Mouse (Mus musculus): ENCODE measurements at regions not wholly inside any gene's neighbourhood (a gene's known extent, or its start where the extent isn't known, plus 50 kb on each side); places are given as distances from the start of the nearest gene placed in this dataset.
A peak's percentile ranks its signal among the peaks of the same experiment; 100 is the strongest.

GRCm38 (mm10) chr6:100923070-100923469 lies 89.6 kb downstream of the Ppp4r2 start:
- Histone ChIP-seq H3K4me1 (no peaks in the 10 kb centered on the region), H3K4me3 (no peak overlapping the region), H3K9me3 (no peaks in the 10 kb centered on the region), H3K36me3 (replicated peaks) (no peaks in the 10 kb centered on the region), H3K27me3 (replicated peaks; ENCODE audit: low read depth, poor library complexity, severe bottlenecking) (no peaks in the 10 kb centered on the region), H3K27ac (replicated peaks) (no peak overlapping the region)
- WGBS = 75% methylated on average over 7 of the region's 7 CpGs
- DNase-seq (ENCODE audit: low spot score) = no peak

GRCm38 (mm10) chr6:100923686-100924085 lies 90.3 kb downstream of the Ppp4r2 start:
- H3K4me1 ChIP-seq = no peaks in the 10 kb centered on the region
- H3K4me3 ChIP-seq = no peak overlapping the region
- H3K9me3 ChIP-seq = no peaks in the 10 kb centered on the region
- no peaks in the 10 kb centered on the region for H3K36me3 ChIP-seq (replicated peaks)
- no peaks in the 10 kb centered on the region for H3K27me3 ChIP-seq (replicated peaks; ENCODE audit: low read depth, poor library complexity, severe bottlenecking)
- no peak for DNase-seq (ENCODE audit: low spot score)
- WGBS = 70% methylated on average over 4 of the region's 4 CpGs
- no peak overlapping the region for H3K27ac ChIP-seq (replicated peaks)

GRCm38 (mm10) chr6:100928791-100929758 lies 95.7 kb downstream of the Ppp4r2 start:
- Histone ChIP-seq H3K4me1 (peaks cover 21% of the 10 kb centered on the region), H3K27ac (replicated peaks) (0 out of 2 replicates have a peak overlapping the region, but pooled peaks have one; percentile 12), H3K9me3 (no peaks in the 10 kb centered on the region), H3K27me3 (replicated peaks; ENCODE audit: low read depth, poor library complexity, severe bottlenecking) (no peaks in the 10 kb centered on the region), H3K36me3 (replicated peaks) (no peaks in the 10 kb centered on the region), H3K4me3 (no peak overlapping the region)
- WGBS = 80% methylated on average over 16 of the region's 16 CpGs
- DNase-seq (ENCODE audit: low spot score) = no peak

- DNase-seq (ENCODE audit: low spot score) = peak; percentile 40
- H3K27ac ChIP-seq (replicated peaks) = peak overlapping the region; percentile 12; the same call in 1 of the 2 replicates
- H3K27me3 ChIP-seq (replicated peaks; ENCODE audit: low read depth, poor library complexity, severe bottlenecking) = no peaks in the 10 kb centered on the region
- no peaks in the 10 kb centered on the region for H3K9me3 ChIP-seq
- H3K4me1 ChIP-seq = peaks cover 21% of the 10 kb centered on the region
- WGBS = 48% methylated on average over 10 of the region's 10 CpGs
- H3K4me3 ChIP-seq = no peak overlapping the region
- H3K36me3 ChIP-seq (replicated peaks) = no peaks in the 10 kb centered on the region
Observed at GRCm38 (mm10) chr6:100929759-100930358, 96.4 kb downstream of the Ppp4r2 start.

- Histone ChIP-seq H3K27me3 (replicated peaks; ENCODE audit: low read depth, poor library complexity, severe bottlenecking) (no peaks in the 10 kb centered on the region), H3K9me3 (no peaks in the 10 kb centered on the region), H3K36me3 (replicated peaks) (no peaks in the 10 kb centered on the region), H3K4me3 (no peak overlapping the region), H3K4me1 (peaks cover 21% of the 10 kb centered on the region), H3K27ac (replicated peaks) (peak overlapping the region; percentile 2; the same call in 1 of the 2 replicates)
- no peak for DNase-seq (ENCODE audit: low spot score)
- 81% methylated on average over 6 of the region's 6 CpGs for WGBS
Observed at GRCm38 (mm10) chr6:100930706-100931105, 97.3 kb downstream of the Ppp4r2 start.

DNA sequence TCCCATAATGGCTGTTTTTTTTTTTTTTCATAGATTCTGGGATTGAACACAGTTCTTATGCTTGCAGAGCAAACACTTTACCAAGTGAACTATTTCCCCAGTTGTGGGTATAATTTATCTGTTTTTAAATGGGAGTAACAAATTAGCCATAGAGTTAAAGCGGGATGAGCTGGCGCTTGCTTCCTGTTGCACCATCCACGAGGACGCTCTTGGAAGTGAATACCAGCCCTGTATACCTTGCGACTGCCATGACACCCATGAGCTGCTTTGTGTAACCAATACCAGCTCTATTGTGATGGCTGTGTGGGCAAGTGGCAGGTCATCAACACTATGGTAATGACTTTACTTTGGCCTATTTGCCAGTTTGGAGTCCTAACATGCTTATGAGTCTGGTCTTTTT lies 101.0 kb downstream of the Ppp4r2 start:
- 93% methylated on average over 5 of the region's 5 CpGs for WGBS
- Histone ChIP-seq H3K36me3 (replicated peaks) (no peaks in the 10 kb centered on the region), H3K4me3 (no peak overlapping the region), H3K9me3 (no peaks in the 10 kb centered on the region), H3K27me3 (replicated peaks; ENCODE audit: low read depth, poor library complexity, severe bottlenecking) (no peaks in the 10 kb centered on the region), H3K4me1 (peaks cover 16% of the 10 kb centered on the region), H3K27ac (replicated peaks) (no peak overlapping the region)
- no peak for DNase-seq (ENCODE audit: low spot score)

GRCm38 (mm10) chr6:100937802-100938201 lies 104.4 kb downstream of the Ppp4r2 start:
- WGBS = 88% methylated on average over 1 of the region's 1 CpGs
- Histone ChIP-seq H3K4me1 (no peaks in the 10 kb centered on the region), H3K4me3 (no peak overlapping the region)

DNA sequence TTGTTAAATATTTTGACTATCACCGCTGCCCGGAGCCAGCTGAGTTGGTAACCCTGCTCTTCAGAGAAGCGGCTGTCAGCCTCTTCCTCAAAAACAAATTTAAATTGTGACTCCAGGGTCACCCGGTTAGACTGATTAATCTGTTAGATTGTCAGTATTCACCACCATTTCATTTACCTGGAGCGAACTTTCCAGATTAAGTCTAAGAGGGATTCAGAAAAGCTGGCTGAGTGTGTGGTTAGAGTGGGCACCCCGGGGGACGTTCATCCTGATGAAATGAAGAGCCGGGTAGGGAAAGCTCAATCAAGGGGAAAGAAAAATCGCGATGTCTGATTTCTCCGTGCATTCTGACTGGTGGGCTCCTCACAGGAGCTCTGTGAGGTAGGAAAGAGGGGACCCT lies 105.0 kb downstream of the Ppp4r2 start:
- Histone ChIP-seq H3K27ac (replicated peaks) (no peak overlapping the region), H3K36me3 (replicated peaks) (no peaks in the 10 kb centered on the region), H3K4me3 (no peak overlapping the region), H3K4me1 (no peaks in the 10 kb centered on the region), H3K27me3 (replicated peaks; ENCODE audit: low read depth, poor library complexity, severe bottlenecking) (no peaks in the 10 kb centered on the region; the same call in 1 of the 2 replicates), H3K9me3 (no peaks in the 10 kb centered on the region)
- WGBS = 81% methylated on average over 11 of the region's 11 CpGs
- DNase-seq (ENCODE audit: low spot score) = no peak

More at GRCm38 (mm10) chr6:100937802-100938201, 104.4 kb downstream of the Ppp4r2 start:
- H3K27ac ChIP-seq (replicated peaks) = no peak overlapping the region
- DNase-seq (ENCODE audit: low spot score) = no peak
- no peaks in the 10 kb centered on the region for H3K36me3 ChIP-seq (replicated peaks)
- no peaks in the 10 kb centered on the region for H3K9me3 ChIP-seq
- no peaks in the 10 kb centered on the region; the same call in 1 of the 2 replicates for H3K27me3 ChIP-seq (replicated peaks; ENCODE audit: low read depth, poor library complexity, severe bottlenecking)

GRCm38 (mm10) chr6:100939042-100939441 lies 105.6 kb downstream of the Ppp4r2 start:
- 78% methylated on average over 12 of the region's 12 CpGs for WGBS
- H3K27me3 ChIP-seq (replicated peaks; ENCODE audit: low read depth, poor library complexity, severe bottlenecking) = no peaks in the 10 kb centered on the region; the same call in 1 of the 2 replicates

GRCm38 (mm10) chr6:100939766-100940165 lies 106.3 kb downstream of the Ppp4r2 start:
- no peak for DNase-seq (ENCODE audit: low spot score)
- no peaks in the 10 kb centered on the region for H3K36me3 ChIP-seq (replicated peaks)
- no peaks in the 10 kb centered on the region; the same call in 1 of the 2 replicates for H3K27me3 ChIP-seq (replicated peaks; ENCODE audit: low read depth, poor library complexity, severe bottlenecking)
- no peak overlapping the region for H3K27ac ChIP-seq (replicated peaks)
- no peaks in the 10 kb centered on the region for H3K4me1 ChIP-seq
- H3K9me3 ChIP-seq = no peaks in the 10 kb centered on the region
- 83% methylated on average over 5 of the region's 5 CpGs for WGBS
- no peak overlapping the region for H3K4me3 ChIP-seq

More at GRCm38 (mm10) chr6:100939042-100939441, 105.6 kb downstream of the Ppp4r2 start:
- no peaks in the 10 kb centered on the region for H3K36me3 ChIP-seq (replicated peaks)
- H3K4me1 ChIP-seq = no peaks in the 10 kb centered on the region
- H3K9me3 ChIP-seq = no peaks in the 10 kb centered on the region
- no peak overlapping the region for H3K27ac ChIP-seq (replicated peaks)
- no peak overlapping the region for H3K4me3 ChIP-seq
- DNase-seq (ENCODE audit: low spot score) = no peak

DNA sequence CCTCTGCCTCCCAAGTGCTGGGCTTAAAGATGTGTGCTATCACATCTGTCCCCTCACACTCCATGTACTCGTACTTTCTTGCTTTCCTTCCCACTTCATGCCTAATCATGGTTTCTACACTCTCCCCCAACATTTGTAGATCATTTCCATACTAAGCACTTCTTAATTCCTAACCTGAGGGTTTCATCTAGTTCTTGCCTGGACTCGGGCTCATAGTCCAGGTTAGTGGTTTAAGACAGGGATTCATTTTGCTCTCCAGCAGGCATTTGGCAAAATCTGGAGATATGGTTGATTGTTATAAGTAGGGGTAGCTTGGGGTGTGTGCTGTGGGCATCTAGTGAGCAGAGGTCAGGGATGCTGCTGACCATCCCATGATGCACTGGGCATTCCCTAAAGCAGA lies 108.3 kb downstream of the Ppp4r2 start:
- DNase-seq (ENCODE audit: low spot score) = no peak
- WGBS = 85% methylated on average over 2 of the region's 2 CpGs
- no peak overlapping the region for H3K4me3 ChIP-seq

DNA sequence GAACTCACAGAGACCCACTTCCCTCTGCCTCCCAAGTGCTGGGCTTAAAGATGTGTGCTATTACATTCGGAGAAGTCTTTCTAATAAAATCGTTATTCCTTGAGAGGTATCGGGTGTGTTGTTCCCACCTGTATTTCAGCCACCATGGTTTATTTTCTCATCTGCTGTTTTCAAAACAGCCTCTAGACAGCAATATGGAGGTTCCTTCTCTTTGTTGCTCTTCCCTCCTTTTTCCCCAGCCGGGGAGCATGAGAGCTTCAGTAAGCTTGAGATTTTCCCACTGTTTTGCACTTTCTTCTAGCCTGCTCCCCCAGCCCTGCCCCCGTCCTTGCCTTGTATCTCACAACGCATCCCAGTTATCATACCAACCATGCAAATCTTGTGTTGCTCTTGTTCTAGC lies 109.5 kb downstream of the Ppp4r2 start:
- DNase-seq (ENCODE audit: low spot score) = no peak
- Histone ChIP-seq H3K9me3 (no peaks in the 10 kb centered on the region), H3K36me3 (replicated peaks) (no peaks in the 10 kb centered on the region), H3K27ac (replicated peaks) (no peak overlapping the region), H3K4me1 (peaks cover 9% of the 10 kb centered on the region), H3K4me3 (no peak overlapping the region), H3K27me3 (replicated peaks; ENCODE audit: low read depth, poor library complexity, severe bottlenecking) (no peaks in the 10 kb centered on the region; the same call in 1 of the 2 replicates)
- WGBS = 88% methylated on average over 6 of the region's 6 CpGs

More for the DNA sequence above, 108.3 kb downstream of the Ppp4r2 start:
- Histone ChIP-seq H3K27ac (replicated peaks) (no peak overlapping the region), H3K4me1 (no peaks in the 10 kb centered on the region), H3K9me3 (no peaks in the 10 kb centered on the region), H3K27me3 (replicated peaks; ENCODE audit: low read depth, poor library complexity, severe bottlenecking) (no peaks in the 10 kb centered on the region; the same call in 1 of the 2 replicates), H3K36me3 (replicated peaks) (no peaks in the 10 kb centered on the region)
